Mouse (Mus musculus) midbrain, postnatal 0 days (tissue): ENCODE data around the gene Hdhd5. TPM values are rescaled to one million over a fixed set of nuclear protein-coding genes. Genes with fewer than 3 reads are reported as not detected.

ENCODE experiments used
- ATAC-seq: fragments of 200-750 bp; cut with Nextera tagmentation; 2 replicates; pipeline ENCODE4 v1.8.0; 2017; ENCODE audit warnings: moderate number of reproducible peaks, mild to moderate bottlenecking, moderate TSS enrichment, moderate library complexity; ENCODE audit not compliant: low FRiP score
- DNase-seq: peaks from one replicate; pipeline ENCODE4 v3.0.0-alpha.2; 2015; ENCODE audit warnings: low spot score
- H3K27ac ChIP-seq: fragments of 300-500 bp; sonication (generic); 2 replicates; pipeline ENCODE4 v1.5.1; 2014; ENCODE audit warnings: low read depth, mild to moderate bottlenecking, low read length, mixed read lengths
- H3K27me3 ChIP-seq: fragments of 300-500 bp; sonication (generic); 2 replicates; pipeline ENCODE4 v1.6.1; 2014; ENCODE audit warnings: low read length, control low read depth, mixed read lengths; ENCODE audit not compliant: insufficient read depth
- H3K36me3 ChIP-seq: fragments of 300-500 bp; sonication (generic); 2 replicates; pipeline ENCODE4 v1.6.1; 2014; ENCODE audit warnings: low read length, control low read depth, mixed read lengths; ENCODE audit not compliant: insufficient read depth
- H3K4me1 ChIP-seq: fragments of 300-500 bp; sonication (generic); 2 replicates; pipeline ENCODE4 v1.6.1; 2014; ENCODE audit warnings: mild to moderate bottlenecking, control low read depth, antibody characterized with exemption, low read length, mixed read lengths; ENCODE audit not compliant: insufficient read depth
- H3K4me2 ChIP-seq: fragments of 300-500 bp; sonication (generic); 2 replicates; pipeline ENCODE4 v1.6.1; 2014; ENCODE audit warnings: low read depth, mild to moderate bottlenecking, low read length, mixed read lengths; ENCODE audit not compliant: poor library complexity, severe bottlenecking
- H3K4me3 ChIP-seq: fragments of 300-500 bp; sonication (generic); 2 replicates; pipeline ENCODE4 v1.5.1; 2014; ENCODE audit warnings: low read depth, mild to moderate bottlenecking, low read length, moderate library complexity
- H3K9ac ChIP-seq: fragments of 300-500 bp; sonication (generic); replicated peaks from 2 replicates; pipeline ENCODE4 v1.6.1; 2014; ENCODE audit warnings: mild to moderate bottlenecking, low read length, moderate library complexity, mixed read lengths; ENCODE audit not compliant: poor library complexity, severe bottlenecking
- H3K9me3 ChIP-seq: fragments of 300-500 bp; sonication (generic); 2 replicates; pipeline ENCODE4 v1.6.1; 2016; ENCODE audit warnings: low read length, control low read depth
- CTCF ChIP-seq: IDR thresholded peaks from 2 replicates; pipeline ENCODE4 v1.5.1; 2016; ENCODE audit warnings: antibody characterized with exemption, mild to moderate bottlenecking
- WGBS: fragments of 180-500 bp; shearing (Covaris S2); extraction: QIAGEN DNeasy Blood & Tissue Kit; methylation state at CpG from one replicate; pipeline ENCODE4 v1.1.7; 2014; 5-methylcytosine and 5-hydroxymethylcytosine counted together
- polyA plus RNA-seq: library from polyadenylated mRNA; unstranded; fragments of >200 nt; fragmentation: Nextera tagmentation; extraction: Ambion mirVana; gene quantifications from 2 replicates; pipeline ENCODE4 v1.2.1, GENCODE M21; 2015
- total RNA-seq: library from RNA; depleted of rRNA; stranded (reverse); fragments of >200 nt; gene quantifications from 2 replicates; pipeline ENCODE4 v1.2.3, GENCODE M21; 2014

Gene Hdhd5
- total and polyA plus RNA-seq, 2 experiments from 2014 or later, result 16.6 to 39.3 TPM

- WGBS, result 93% methylated on average over 5 of the region's 5 CpGs
- no peak overlapping the region for H3K4me3 ChIP-seq
- no peak for TF ChIP-seq CTCF
- H3K9ac ChIP-seq, result no peak overlapping the region
- no peak for DNase-seq
- no peaks in the 10 kb centered on the region for H3K27me3 ChIP-seq
- no peaks in the 10 kb centered on the region for H3K9me3 ChIP-seq
- no peak for ATAC-seq
- H3K36me3 ChIP-seq, result peaks cover 35% of the 10 kb centered on the region
- H3K27ac ChIP-seq, result no peak overlapping the region
- no peaks in the 10 kb centered on the region for H3K4me1 ChIP-seq
- H3K4me2 ChIP-seq, result no peak overlapping the region
These were observed 11.5 kb downstream of the Hdhd5 start for GRCm38 (mm10) chr6:120519647-120520046.

GRCm38 (mm10) chr6:120517311-120517710 lies 13.8 kb downstream of the Hdhd5 start:
- peak; percentile 21 for DNase-seq
- WGBS, result 88% methylated on average over 5 of the region's 5 CpGs

GRCm38 (mm10) chr6:120516879-120517278 lies 14.2 kb downstream of the Hdhd5 start:
- Histone ChIP-seq H3K27me3 (no peaks in the 10 kb centered on the region), H3K4me1 (no peaks in the 10 kb centered on the region), H3K4me2 (no peak overlapping the region), H3K4me3 (no peak overlapping the region), H3K27ac (no peak overlapping the region), H3K36me3 (peaks cover 25% of the 10 kb centered on the region), H3K9ac (no peak overlapping the region), H3K9me3 (no peaks in the 10 kb centered on the region)
- ATAC-seq (no peak), DNase-seq (no peak)
- TF ChIP-seq CTCF, result no peak
- 90% methylated on average over 6 of the region's 6 CpGs for WGBS

More at GRCm38 (mm10) chr6:120517311-120517710, 13.8 kb downstream of the Hdhd5 start:
- no peaks in the 10 kb centered on the region for H3K27me3 ChIP-seq
- H3K36me3 ChIP-seq, result peaks cover 30% of the 10 kb centered on the region
- no peaks in the 10 kb centered on the region for H3K4me1 ChIP-seq
- no peak for TF ChIP-seq CTCF
- ATAC-seq, result no peak
- no peak overlapping the region for H3K4me3 ChIP-seq
- H3K9ac ChIP-seq, result no peak overlapping the region
- no peak overlapping the region for H3K4me2 ChIP-seq
- H3K27ac ChIP-seq, result no peak overlapping the region
- no peaks in the 10 kb centered on the region for H3K9me3 ChIP-seq

GRCm38 (mm10) chr6:120516422-120516821 lies 14.7 kb downstream of the Hdhd5 start:
- Histone ChIP-seq H3K9ac (no peak overlapping the region), H3K36me3 (peaks cover 24% of the 10 kb centered on the region), H3K27ac (no peak overlapping the region), H3K4me3 (no peak overlapping the region), H3K4me1 (no peaks in the 10 kb centered on the region), H3K4me2 (no peak overlapping the region), H3K9me3 (no peaks in the 10 kb centered on the region), H3K27me3 (no peaks in the 10 kb centered on the region)
- DNase-seq (no peak), ATAC-seq (no peak)
- no peak for TF ChIP-seq CTCF
- WGBS, result 95% methylated on average over 4 of the region's 4 CpGs

DNA sequence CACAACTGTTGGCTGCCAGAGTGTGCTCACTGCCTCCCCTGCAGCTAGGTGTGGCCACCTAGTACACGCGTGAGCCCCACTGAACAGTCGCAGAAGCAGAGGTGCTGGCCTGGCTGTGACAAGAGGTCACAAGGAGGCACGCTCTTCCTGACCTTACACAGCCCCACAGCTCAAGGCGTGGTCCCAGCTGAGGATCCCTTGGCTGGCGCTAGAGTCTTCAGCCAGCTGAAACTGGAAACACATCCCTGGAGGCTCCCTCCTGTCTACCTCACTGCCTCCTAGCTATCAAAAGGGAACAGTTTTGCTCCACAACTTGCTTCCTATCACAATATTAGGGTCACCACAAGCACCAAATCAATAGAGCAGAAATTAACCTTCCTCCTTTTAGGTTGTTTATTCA lies 19.9 kb downstream of the Hdhd5 start:
- H3K36me3 ChIP-seq, result peaks cover 22% of the 10 kb centered on the region
- WGBS, result 95% methylated on average over 6 of the region's 6 CpGs
- DNase-seq (no peak), ATAC-seq (no peak)
- no peak overlapping the region for H3K4me2 ChIP-seq
- H3K27me3 ChIP-seq, result no peaks in the 10 kb centered on the region
- no peak overlapping the region for H3K27ac ChIP-seq
- no peak for TF ChIP-seq CTCF
- no peak overlapping the region for H3K4me3 ChIP-seq
- no peak overlapping the region for H3K9ac ChIP-seq
- no peaks in the 10 kb centered on the region for H3K9me3 ChIP-seq
- no peaks in the 10 kb centered on the region for H3K4me1 ChIP-seq

GRCm38 (mm10) chr6:120510425-120510824 lies 20.7 kb downstream of the Hdhd5 start:
- no peaks in the 10 kb centered on the region for H3K27me3 ChIP-seq
- DNase-seq (no peak), ATAC-seq (no peak)
- no peak overlapping the region for H3K4me3 ChIP-seq
- TF ChIP-seq CTCF, result no peak
- 95% methylated on average over 8 of the region's 8 CpGs for WGBS
- no peak overlapping the region for H3K27ac ChIP-seq
- H3K4me1 ChIP-seq, result no peaks in the 10 kb centered on the region
- H3K9me3 ChIP-seq, result no peaks in the 10 kb centered on the region
- H3K4me2 ChIP-seq, result no peak overlapping the region
- H3K36me3 ChIP-seq, result peaks cover 22% of the 10 kb centered on the region
- H3K9ac ChIP-seq, result no peak overlapping the region
